Mouse (Mus musculus) hindbrain, embryonic 13.5 days (tissue): ENCODE measurements at regions not wholly inside any gene's neighbourhood (a gene's known extent, or its start where the extent isn't known, plus 50 kb on each side); places are given as distances from the start of the nearest gene placed in this dataset.

Source experiments
- ATAC-seq: fragments of 200-750 bp; cut with Nextera tagmentation; 2 replicates; pipeline ENCODE4 v1.8.0; 2017; ENCODE audit warnings: moderate TSS enrichment; ENCODE audit not compliant: low FRiP score
- H3K27ac ChIP-seq: fragments of 300-500 bp; sonication (generic); 2 replicates; pipeline ENCODE4 v1.5.1; 2015; ENCODE audit warnings: inconsistent platforms, mild to moderate bottlenecking, moderate library complexity
- H3K27me3 ChIP-seq: fragments of 300-500 bp; sonication (generic); 2 replicates; pipeline ENCODE4 v1.6.1; 2015; ENCODE audit warnings: mild to moderate bottlenecking, inconsistent platforms
- H3K36me3 ChIP-seq: fragments of 300-500 bp; sonication (generic); 2 replicates; pipeline ENCODE4 v1.6.1; 2015; ENCODE audit warnings: mild to moderate bottlenecking, inconsistent platforms
- H3K4me1 ChIP-seq: fragments of 300-500 bp; sonication (generic); replicated peaks from 2 replicates; pipeline ENCODE4 v1.6.1; 2015; ENCODE audit warnings: inconsistent platforms
- H3K4me2 ChIP-seq: fragments of 300-500 bp; sonication (generic); 2 replicates; pipeline ENCODE4 v1.6.1; 2015; ENCODE audit warnings: inconsistent platforms, mild to moderate bottlenecking, moderate library complexity
- H3K4me3 ChIP-seq: fragments of 300-500 bp; sonication (generic); 2 replicates; pipeline ENCODE4 v1.5.1; 2015; ENCODE audit warnings: mild to moderate bottlenecking, inconsistent platforms
- H3K9ac ChIP-seq: fragments of 300-500 bp; sonication (generic); 2 replicates; pipeline ENCODE4 v1.6.1; 2015; ENCODE audit warnings: mild to moderate bottlenecking, inconsistent platforms
- H3K9me3 ChIP-seq: fragments of 300-500 bp; sonication (generic); 2 replicates; pipeline ENCODE4 v1.6.1; 2016; ENCODE audit warnings: inconsistent platforms
- WGBS: fragments of 180-500 bp; shearing (Covaris S2); methylation state at CpG from one replicate; pipeline ENCODE4 v1.1.7; 2015; 5-methylcytosine and 5-hydroxymethylcytosine counted together

GRCm38 (mm10) chr17:89449391-89449790 is 248.9 kb upstream of the Fshr start:
- Histone ChIP-seq H3K4me2 (no peak overlapping the region), H3K27me3 (no peaks in the 10 kb centered on the region), H3K9me3 (no peaks in the 10 kb centered on the region), H3K9ac (no peak overlapping the region), H3K27ac (no peak overlapping the region), H3K4me1 (no peaks in the 10 kb centered on the region), H3K36me3 (no peaks in the 10 kb centered on the region), H3K4me3 (no peak overlapping the region)
- ATAC-seq = no peak

- H3K4me3 ChIP-seq = no peak overlapping the region
- no peaks in the 10 kb centered on the region for H3K9me3 ChIP-seq
- H3K27ac ChIP-seq = no peak overlapping the region
- no peaks in the 10 kb centered on the region for H3K4me1 ChIP-seq
- no peak overlapping the region for H3K9ac ChIP-seq
- 91% methylated on average over 4 of the region's 4 CpGs for WGBS
- no peaks in the 10 kb centered on the region for H3K27me3 ChIP-seq
- no peak overlapping the region for H3K4me2 ChIP-seq
- no peaks in the 10 kb centered on the region for H3K36me3 ChIP-seq
- ATAC-seq = no peak
Observed at GRCm38 (mm10) chr17:89434288-89434687, 233.8 kb upstream of the Fshr start.

GRCm38 (mm10) chr17:89410026-89410425 is 209.6 kb upstream of the Fshr start:
- Histone ChIP-seq H3K9ac (no peak overlapping the region), H3K27ac (no peak overlapping the region), H3K9me3 (no peaks in the 10 kb centered on the region), H3K4me3 (no peak overlapping the region), H3K4me2 (no peak overlapping the region), H3K36me3 (no peaks in the 10 kb centered on the region), H3K27me3 (no peaks in the 10 kb centered on the region), H3K4me1 (no peaks in the 10 kb centered on the region)
- 88% methylated on average over 1 of the region's 1 CpGs for WGBS
- ATAC-seq = no peak

GRCm38 (mm10) chr17:89405589-89405988 is 205.1 kb upstream of the Fshr start:
- Histone ChIP-seq H3K4me1 (no peaks in the 10 kb centered on the region), H3K4me3 (no peak overlapping the region), H3K36me3 (no peaks in the 10 kb centered on the region), H3K9ac (no peak overlapping the region), H3K27ac (no peak overlapping the region), H3K27me3 (no peaks in the 10 kb centered on the region), H3K9me3 (no peaks in the 10 kb centered on the region), H3K4me2 (no peak overlapping the region)
- WGBS = 75% methylated on average over 2 of the region's 2 CpGs
- ATAC-seq = no peak

GRCm38 (mm10) chr17:89357241-89357640 is 156.8 kb upstream of the Fshr start:
- no peaks in the 10 kb centered on the region for H3K4me1 ChIP-seq
- no peak overlapping the region for H3K4me3 ChIP-seq
- H3K27ac ChIP-seq = no peak overlapping the region
- H3K9ac ChIP-seq = no peak overlapping the region
- no peaks in the 10 kb centered on the region for H3K36me3 ChIP-seq
- no peaks in the 10 kb centered on the region for H3K27me3 ChIP-seq
- no peak overlapping the region for H3K4me2 ChIP-seq
- ATAC-seq = no peak
- H3K9me3 ChIP-seq = no peaks in the 10 kb centered on the region

GRCm38 (mm10) chr17:89340497-89341205 is 140.2 kb upstream of the Fshr start:
- peak; percentile 46; the same call in 1 of the 2 replicates for ATAC-seq
- Histone ChIP-seq H3K27ac (peak overlapping the region; percentile 25; the same call in 1 of the 2 replicates), H3K9ac (no peak overlapping the region)

GRCm38 (mm10) chr17:89319602-89320288 is 119.3 kb upstream of the Fshr start:
- no peak overlapping the region for H3K4me2 ChIP-seq
- H3K9ac ChIP-seq = no peak overlapping the region
- no peaks in the 10 kb centered on the region for H3K27me3 ChIP-seq
- 33% methylated on average over 2 of the region's 2 CpGs for WGBS
- H3K4me3 ChIP-seq = no peak overlapping the region
- H3K36me3 ChIP-seq = no peaks in the 10 kb centered on the region
- ATAC-seq = no peak
- H3K27ac ChIP-seq = no peak overlapping the region
- no peaks in the 10 kb centered on the region for H3K9me3 ChIP-seq
- no peaks in the 10 kb centered on the region for H3K4me1 ChIP-seq

More at GRCm38 (mm10) chr17:89340497-89341205, 140.2 kb upstream of the Fshr start:
- WGBS = 51% methylated on average over 8 of the region's 8 CpGs
- no peak overlapping the region for H3K4me3 ChIP-seq
- H3K9me3 ChIP-seq = no peaks in the 10 kb centered on the region
- H3K27me3 ChIP-seq = no peaks in the 10 kb centered on the region
- no peaks in the 10 kb centered on the region for H3K36me3 ChIP-seq
- H3K4me2 ChIP-seq = no peak overlapping the region
- H3K4me1 ChIP-seq = peaks cover 9% of the 10 kb centered on the region

- H3K27ac ChIP-seq = no peak overlapping the region
- H3K4me1 ChIP-seq = no peaks in the 10 kb centered on the region
- H3K4me3 ChIP-seq = no peak overlapping the region
- WGBS = 91% methylated on average over 1 of the region's 1 CpGs
- no peak overlapping the region for H3K9ac ChIP-seq
- ATAC-seq = no peak
- H3K9me3 ChIP-seq = no peaks in the 10 kb centered on the region
- H3K4me2 ChIP-seq = no peak overlapping the region
- no peaks in the 10 kb centered on the region for H3K27me3 ChIP-seq
- H3K36me3 ChIP-seq = no peaks in the 10 kb centered on the region
Observed at GRCm38 (mm10) chr17:89318356-89318755, 117.9 kb upstream of the Fshr start.

GRCm38 (mm10) chr17:89311133-89311532 is 110.7 kb upstream of the Fshr start:
- Histone ChIP-seq H3K4me3 (no peak overlapping the region), H3K4me1 (no peaks in the 10 kb centered on the region), H3K36me3 (no peaks in the 10 kb centered on the region), H3K27me3 (no peaks in the 10 kb centered on the region), H3K27ac (no peak overlapping the region), H3K9me3 (no peaks in the 10 kb centered on the region), H3K4me2 (no peak overlapping the region), H3K9ac (no peak overlapping the region)
- 90% methylated on average over 12 of the region's 12 CpGs for WGBS
- ATAC-seq = no peak

- H3K4me1 ChIP-seq = peaks cover 5% of the 10 kb centered on the region; the same call in 1 of the 2 replicates
- H3K9me3 ChIP-seq = no peaks in the 10 kb centered on the region
- no peaks in the 10 kb centered on the region for H3K36me3 ChIP-seq
- H3K4me3 ChIP-seq = no peak overlapping the region
- no peaks in the 10 kb centered on the region for H3K27me3 ChIP-seq
- ATAC-seq = no peak
- H3K9ac ChIP-seq = no peak overlapping the region
- WGBS = 92% methylated on average over 4 of the region's 4 CpGs
- H3K4me2 ChIP-seq = no peak overlapping the region
- H3K27ac ChIP-seq = no peak overlapping the region
Observed at GRCm38 (mm10) chr17:89301325-89301724, 100.8 kb upstream of the Fshr start.

GRCm38 (mm10) chr17:89297277-89298002 is 97.0 kb upstream of the Fshr start:
- ATAC-seq = peak; percentile 61
- no peaks in the 10 kb centered on the region for H3K36me3 ChIP-seq
- H3K4me2 ChIP-seq = no peak overlapping the region
- no peaks in the 10 kb centered on the region for H3K27me3 ChIP-seq
- H3K9me3 ChIP-seq = no peaks in the 10 kb centered on the region
- peaks cover 5% of the 10 kb centered on the region; the same call in 1 of the 2 replicates for H3K4me1 ChIP-seq
- H3K27ac ChIP-seq = 0 out of 2 replicates have a peak overlapping the region, but pooled peaks have one; percentile 48
- no peak overlapping the region for H3K4me3 ChIP-seq
- WGBS = 9% methylated on average over 4 of the region's 4 CpGs
- H3K9ac ChIP-seq = no peak overlapping the region

- Histone ChIP-seq H3K27ac (no peak overlapping the region), H3K27me3 (no peaks in the 10 kb centered on the region), H3K4me1 (no peaks in the 10 kb centered on the region), H3K4me3 (no peak overlapping the region), H3K4me2 (no peak overlapping the region), H3K36me3 (peaks cover 3% of the 10 kb centered on the region; the same call in 1 of the 2 replicates), H3K9ac (no peak overlapping the region), H3K9me3 (peaks cover 18% of the 10 kb centered on the region)
- no peak for ATAC-seq
- 93% methylated on average over 2 of the region's 2 CpGs for WGBS
Observed at GRCm38 (mm10) chr17:89281321-89281720, 80.8 kb upstream of the Fshr start.
